Mouse (Mus musculus): ENCODE measurements around the gene Tmem165. TPM values are rescaled to one million over a fixed set of nuclear protein-coding genes. Genes with fewer than 3 reads are reported as not detected.

Gene Tmem165
- polyA plus RNA-seq, 1 experiment from 2014 or later, result 69.9 TPM

DNA sequence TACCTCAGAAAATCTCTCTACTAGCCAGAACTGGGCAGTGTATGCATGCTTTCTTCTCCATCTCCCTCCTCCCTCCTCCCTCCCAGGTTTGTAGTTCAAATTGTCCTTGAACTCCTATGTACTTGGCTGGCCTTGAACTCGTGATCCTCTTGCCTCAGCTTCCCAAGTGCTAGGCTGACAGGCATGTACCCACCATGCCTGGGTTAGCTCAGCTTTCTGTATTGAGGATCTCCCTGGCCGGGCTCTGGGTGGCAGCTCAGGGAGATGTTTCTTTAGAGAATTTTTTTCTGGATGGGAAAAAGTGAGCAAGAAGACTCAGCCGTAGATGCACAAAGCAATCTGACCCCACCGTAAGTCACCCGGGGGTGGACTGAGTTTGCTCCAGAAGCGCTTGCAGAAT lies 30.7 kb upstream of the Tmem165 start:
- Histone ChIP-seq H3K27me3 (ENCODE audit: insufficient read depth, poor library complexity, severe bottlenecking) (no peaks in the 10 kb centered on the region), H3K9me3 (0 out of 2 replicates have a peak, but pooled peaks cover 5% of the 10 kb centered on the region), H3K4me3 (no peak overlapping the region), H3K27ac (no peak overlapping the region), H3K4me1 (replicated peaks) (no peaks in the 10 kb centered on the region), H3K36me3 (peaks cover 54% of the 10 kb centered on the region)
- no peak for DNase-seq (ENCODE audit: low spot score)
- 91% methylated on average over 6 of the region's 6 CpGs for WGBS

- 87% methylated on average over 11 of the region's 11 CpGs for WGBS
- Histone ChIP-seq H3K4me1 (replicated peaks) (no peaks in the 10 kb centered on the region), H3K27me3 (ENCODE audit: insufficient read depth, poor library complexity, severe bottlenecking) (no peaks in the 10 kb centered on the region), H3K27ac (no peak overlapping the region), H3K36me3 (peaks cover 54% of the 10 kb centered on the region), H3K9me3 (0 out of 2 replicates have a peak, but pooled peaks cover 5% of the 10 kb centered on the region), H3K4me3 (no peak overlapping the region)
- DNase-seq (ENCODE audit: low spot score), result no peak
Observed at GRCm38 (mm10) chr5:76153430-76153829, 30.2 kb upstream of the Tmem165 start.

- Histone ChIP-seq H3K27me3 (ENCODE audit: insufficient read depth, poor library complexity, severe bottlenecking) (no peaks in the 10 kb centered on the region), H3K27ac (no peak overlapping the region), H3K36me3 (peaks cover 54% of the 10 kb centered on the region), H3K4me3 (no peak overlapping the region), H3K9me3 (0 out of 2 replicates have a peak, but pooled peaks cover 5% of the 10 kb centered on the region), H3K4me1 (replicated peaks) (no peaks in the 10 kb centered on the region)
- WGBS, result 94% methylated on average over 21 of the region's 21 CpGs
- no peak for DNase-seq (ENCODE audit: low spot score)
Observed at GRCm38 (mm10) chr5:76154434-76155165, 29.1 kb upstream of the Tmem165 start.

DNA sequence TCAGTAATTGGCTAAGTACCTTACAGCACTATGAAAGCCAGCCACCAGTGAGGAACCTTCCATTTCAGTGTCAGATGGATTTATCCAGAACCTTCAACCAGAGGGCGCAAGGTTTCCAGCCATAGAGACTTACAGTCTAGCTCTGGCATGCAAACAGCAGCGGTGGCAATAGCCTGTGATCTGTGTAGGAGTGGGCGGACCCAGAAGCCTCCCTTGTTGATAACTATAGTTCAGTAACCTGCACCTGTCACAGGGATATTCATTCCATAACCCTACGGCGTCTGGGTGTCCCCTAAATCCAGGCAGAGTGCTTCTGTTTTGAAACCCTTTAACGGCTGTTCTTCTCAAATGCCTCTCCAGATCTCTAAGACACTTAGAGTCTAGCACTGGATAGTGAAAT lies 24.1 kb upstream of the Tmem165 start:
- Histone ChIP-seq H3K27me3 (ENCODE audit: insufficient read depth, poor library complexity, severe bottlenecking) (no peaks in the 10 kb centered on the region), H3K9me3 (no peaks in the 10 kb centered on the region), H3K4me1 (replicated peaks) (peaks cover 21% of the 10 kb centered on the region), H3K4me3 (no peak overlapping the region), H3K36me3 (peaks cover 15% of the 10 kb centered on the region; the same call in 1 of the 2 replicates), H3K27ac (no peak overlapping the region)
- no peak for DNase-seq (ENCODE audit: low spot score)
- WGBS, result 90% methylated on average over 6 of the region's 6 CpGs

DNA sequence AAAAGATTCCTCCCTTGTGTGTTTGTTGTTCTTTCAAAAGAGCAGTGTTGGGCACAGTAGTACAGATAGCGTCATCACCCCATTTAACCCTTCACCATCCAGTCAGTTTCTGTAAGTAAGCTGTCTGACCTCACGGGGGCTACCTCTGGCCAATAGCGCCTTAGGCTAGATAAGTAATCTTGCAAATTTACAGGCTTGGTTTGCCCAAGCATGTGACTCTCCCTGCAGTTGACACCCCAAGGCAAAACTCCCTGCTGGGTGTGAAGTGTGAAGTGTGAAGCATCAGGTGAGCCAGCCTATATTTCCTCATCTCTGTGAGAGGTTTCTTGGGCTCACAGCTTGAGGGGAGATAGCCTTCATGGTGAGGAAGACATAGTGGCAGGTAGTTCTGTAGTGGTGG lies 23.6 kb upstream of the Tmem165 start:
- 70% methylated on average over 3 of the region's 3 CpGs for WGBS
- Histone ChIP-seq H3K9me3 (no peaks in the 10 kb centered on the region), H3K4me1 (replicated peaks) (peaks cover 24% of the 10 kb centered on the region), H3K4me3 (no peak overlapping the region), H3K27me3 (ENCODE audit: insufficient read depth, poor library complexity, severe bottlenecking) (no peaks in the 10 kb centered on the region), H3K27ac (no peak overlapping the region), H3K36me3 (peaks cover 10% of the 10 kb centered on the region; the same call in 1 of the 2 replicates)
- no peak for DNase-seq (ENCODE audit: low spot score)

DNA sequence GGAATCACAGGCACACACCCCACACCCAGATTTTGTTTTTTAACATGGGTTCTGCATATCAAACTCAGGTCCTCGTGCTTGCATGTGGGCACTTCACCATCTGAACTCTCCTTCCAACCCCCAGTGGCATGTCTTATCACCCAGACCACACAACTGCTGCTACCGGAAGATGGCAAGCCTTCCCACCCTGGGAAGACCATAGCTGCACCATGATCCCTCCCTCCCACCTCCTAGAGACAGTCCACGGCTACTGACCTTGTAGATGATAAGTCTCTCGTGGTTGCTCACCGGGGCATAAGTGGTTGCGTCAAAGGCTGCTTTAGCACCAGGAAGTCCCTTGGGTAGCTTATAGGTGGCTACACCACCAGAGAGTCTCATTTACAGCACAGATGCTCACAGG lies 22.2 kb upstream of the Tmem165 start:
- WGBS, result 93% methylated on average over 6 of the region's 6 CpGs
- DNase-seq (ENCODE audit: low spot score), result no peak

DNA sequence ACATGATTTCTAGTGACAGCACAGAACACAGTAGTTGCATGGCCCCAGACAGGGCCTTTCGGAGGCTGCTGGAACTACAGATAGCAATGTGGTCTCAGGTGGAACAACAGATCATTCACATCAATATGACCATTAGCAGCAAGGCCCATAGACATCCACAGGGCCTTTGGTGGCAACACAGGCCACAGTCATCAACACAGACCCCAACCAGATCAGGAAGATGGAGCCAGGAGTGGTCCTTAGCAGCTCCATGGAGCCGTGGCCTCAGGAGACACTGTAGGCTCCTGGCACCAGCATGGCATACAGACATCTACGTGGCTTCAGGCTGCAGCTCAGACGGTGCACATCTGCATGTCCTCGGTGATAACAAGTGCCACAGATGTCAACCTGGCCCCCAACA lies 20.8 kb upstream of the Tmem165 start:
- Histone ChIP-seq H3K4me1 (replicated peaks) (peaks cover 24% of the 10 kb centered on the region), H3K9me3 (no peaks in the 10 kb centered on the region), H3K4me3 (no peak overlapping the region), H3K27me3 (ENCODE audit: insufficient read depth, poor library complexity, severe bottlenecking) (no peaks in the 10 kb centered on the region), H3K27ac (no peak overlapping the region), H3K36me3 (0 out of 2 replicates have a peak, but pooled peaks cover 3% of the 10 kb centered on the region)
- WGBS, result 83% methylated on average over 5 of the region's 5 CpGs
- DNase-seq (ENCODE audit: low spot score), result no peak

More for the DNA sequence above, 22.2 kb upstream of the Tmem165 start:
- Histone ChIP-seq H3K36me3 (0 out of 2 replicates have a peak, but pooled peaks cover 4% of the 10 kb centered on the region), H3K4me1 (replicated peaks) (peaks cover 24% of the 10 kb centered on the region), H3K9me3 (no peaks in the 10 kb centered on the region), H3K27me3 (ENCODE audit: insufficient read depth, poor library complexity, severe bottlenecking) (no peaks in the 10 kb centered on the region), H3K27ac (no peak overlapping the region), H3K4me3 (no peak overlapping the region)

DNA sequence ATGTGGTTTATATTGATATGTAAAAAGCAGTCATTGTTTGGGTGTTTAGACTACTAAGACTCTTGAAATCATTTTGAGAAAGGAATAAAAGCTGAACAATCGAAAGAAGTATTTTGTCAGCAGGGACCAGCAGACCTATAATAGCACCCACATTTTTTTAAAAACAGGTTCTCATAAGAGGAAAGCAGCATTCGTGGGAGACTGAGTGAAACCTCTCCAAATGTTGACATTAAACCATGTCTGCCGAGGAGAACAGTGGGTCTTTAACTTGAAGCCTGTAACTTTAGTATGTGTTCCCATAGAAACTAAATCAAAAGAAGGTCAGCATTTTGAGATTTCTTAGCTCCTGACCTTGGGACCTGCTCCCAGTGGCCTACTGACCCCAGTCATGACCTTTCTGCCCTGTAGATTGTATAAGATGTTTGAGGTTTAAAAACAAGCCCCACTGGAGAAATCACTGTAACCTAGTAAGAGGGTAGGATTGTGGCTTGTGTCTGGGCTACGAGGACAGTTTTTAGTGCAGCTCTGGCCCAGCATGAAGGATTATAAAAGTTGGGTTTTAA lies 19.8 kb upstream of the Tmem165 start:
- Histone ChIP-seq H3K27ac (no peak overlapping the region), H3K4me1 (replicated peaks) (peaks cover 24% of the 10 kb centered on the region), H3K4me3 (no peak overlapping the region), H3K36me3 (no peaks in the 10 kb centered on the region), H3K27me3 (ENCODE audit: insufficient read depth, poor library complexity, severe bottlenecking) (no peaks in the 10 kb centered on the region), H3K9me3 (no peaks in the 10 kb centered on the region)
- 31% methylated on average over 4 of the region's 4 CpGs for WGBS
- DNase-seq (ENCODE audit: low spot score), result peak; percentile 30

- WGBS, result 57% methylated on average over 7 of the region's 7 CpGs
- no peak overlapping the region for H3K27ac ChIP-seq
Observed at GRCm38 (mm10) chr5:76164827-76165226, 18.9 kb upstream of the Tmem165 start.

DNA sequence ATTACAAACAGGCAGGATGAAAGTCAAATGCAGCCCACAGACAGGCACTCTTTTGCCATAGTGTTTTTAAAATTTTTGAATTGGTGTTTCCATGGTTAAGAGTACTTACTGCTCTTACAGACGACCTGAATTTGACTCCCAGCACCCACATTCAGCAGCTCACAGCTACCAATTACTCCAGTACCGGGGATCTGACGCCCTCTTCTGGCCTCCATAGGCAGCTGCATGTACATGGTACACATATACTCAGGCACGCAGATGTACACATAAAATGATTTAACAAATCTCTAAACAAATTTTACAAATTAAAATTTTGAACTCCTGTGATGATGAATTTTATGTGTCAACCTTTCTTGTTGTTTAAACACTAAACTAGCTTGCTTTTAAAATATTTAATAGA lies 13.2 kb upstream of the Tmem165 start:
- H3K27ac ChIP-seq, result no peak overlapping the region

More at GRCm38 (mm10) chr5:76164827-76165226, 18.9 kb upstream of the Tmem165 start:
- H3K36me3 ChIP-seq, result no peaks in the 10 kb centered on the region
- H3K4me1 ChIP-seq (replicated peaks), result peaks cover 24% of the 10 kb centered on the region
- H3K9me3 ChIP-seq, result no peaks in the 10 kb centered on the region
- no peak overlapping the region for H3K4me3 ChIP-seq
- H3K27me3 ChIP-seq (ENCODE audit: insufficient read depth, poor library complexity, severe bottlenecking), result no peaks in the 10 kb centered on the region
- DNase-seq (ENCODE audit: low spot score), result no peak

GRCm38 (mm10) chr5:76171039-76171438 lies 12.6 kb upstream of the Tmem165 start:
- DNase-seq (ENCODE audit: low spot score), result no peak
- Histone ChIP-seq H3K27me3 (ENCODE audit: insufficient read depth, poor library complexity, severe bottlenecking) (no peaks in the 10 kb centered on the region), H3K36me3 (no peaks in the 10 kb centered on the region), H3K4me3 (no peak overlapping the region), H3K4me1 (replicated peaks) (no peaks in the 10 kb centered on the region), H3K9me3 (no peaks in the 10 kb centered on the region), H3K27ac (no peak overlapping the region)

More for the DNA sequence above, 13.2 kb upstream of the Tmem165 start:
- WGBS, result 79% methylated on average over 4 of the region's 4 CpGs
- no peaks in the 10 kb centered on the region for H3K27me3 ChIP-seq (ENCODE audit: insufficient read depth, poor library complexity, severe bottlenecking)
- no peaks in the 10 kb centered on the region for H3K4me1 ChIP-seq (replicated peaks)
- DNase-seq (ENCODE audit: low spot score), result no peak
- H3K36me3 ChIP-seq, result no peaks in the 10 kb centered on the region
- no peak overlapping the region for H3K4me3 ChIP-seq
- no peaks in the 10 kb centered on the region for H3K9me3 ChIP-seq

DNA sequence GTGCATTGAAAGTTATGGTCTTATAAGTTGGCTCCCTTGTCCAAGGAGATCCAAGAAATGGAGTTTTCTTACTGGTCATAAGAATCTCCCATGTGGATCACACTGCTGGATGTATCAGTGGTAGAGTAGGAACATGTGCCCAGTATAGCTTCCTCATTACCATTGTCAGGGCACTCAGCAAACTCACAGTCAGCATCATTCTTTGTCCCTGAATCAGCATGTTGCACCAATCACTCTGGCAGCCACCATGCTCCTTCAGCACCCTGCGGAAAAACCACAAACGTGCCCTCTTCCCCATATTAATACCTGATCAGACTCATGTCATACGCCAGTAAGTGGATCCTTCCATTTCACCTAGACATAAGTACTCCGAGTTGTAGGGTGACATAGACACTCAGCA lies 8.6 kb upstream of the Tmem165 start:
- no peaks in the 10 kb centered on the region for H3K27me3 ChIP-seq (ENCODE audit: insufficient read depth, poor library complexity, severe bottlenecking)
- no peaks in the 10 kb centered on the region for H3K9me3 ChIP-seq
- H3K27ac ChIP-seq, result no peak overlapping the region
- DNase-seq (ENCODE audit: low spot score), result no peak
- no peak overlapping the region for H3K4me3 ChIP-seq
- H3K36me3 ChIP-seq, result no peaks in the 10 kb centered on the region
- 0 out of 2 replicates have a peak, but pooled peaks cover 7% of the 10 kb centered on the region for H3K4me1 ChIP-seq (replicated peaks)
- 89% methylated on average over 4 of the region's 4 CpGs for WGBS

- Histone ChIP-seq H3K27ac (no peak overlapping the region), H3K36me3 (no peaks in the 10 kb centered on the region), H3K4me3 (no peak overlapping the region), H3K4me1 (replicated peaks) (0 out of 2 replicates have a peak, but pooled peaks cover 7% of the 10 kb centered on the region), H3K9me3 (no peaks in the 10 kb centered on the region), H3K27me3 (ENCODE audit: insufficient read depth, poor library complexity, severe bottlenecking) (no peaks in the 10 kb centered on the region)
- WGBS, result 62% methylated on average over 3 of the region's 3 CpGs
- DNase-seq (ENCODE audit: low spot score), result no peak
Observed at GRCm38 (mm10) chr5:76176411-76176810, 7.3 kb upstream of the Tmem165 start.
